Mouse (Mus musculus) stomach, postnatal 0 days (tissue): ENCODE results near the gene Mogat2. TPM values are rescaled to one million over a fixed set of nuclear protein-coding genes. Genes with fewer than 3 reads are reported as not detected.

Experiments
- ATAC-seq: fragments of 200-750 bp; cut with Nextera tagmentation; 2 replicates; pipeline ENCODE4 v1.8.0; 2017; ENCODE audit not compliant: low FRiP score, low TSS enrichment
- DNase-seq: peaks from one replicate; pipeline ENCODE4 v3.0.0-alpha.2; 2016; ENCODE audit warnings: low spot score
- H3K27ac ChIP-seq: fragments of 300-500 bp; sonication (generic); replicated peaks from 2 replicates; pipeline ENCODE4 v1.5.1; 2014; ENCODE audit warnings: mild to moderate bottlenecking, control low read depth
- H3K27me3 ChIP-seq: fragments of 300-500 bp; sonication (generic); 2 replicates; pipeline ENCODE4 v1.6.1; 2014; ENCODE audit warnings: low read length; ENCODE audit not compliant: control insufficient read depth, insufficient read depth
- H3K36me3 ChIP-seq: fragments of 300-500 bp; sonication (generic); 2 replicates; pipeline ENCODE4 v1.6.1; 2014; ENCODE audit warnings: low read length, mixed read lengths; ENCODE audit not compliant: control insufficient read depth, insufficient read depth
- H3K4me1 ChIP-seq: fragments of 300-500 bp; sonication (generic); replicated peaks from 2 replicates; pipeline ENCODE4 v1.6.1; 2014; ENCODE audit warnings: antibody characterized with exemption; ENCODE audit not compliant: control insufficient read depth, insufficient read depth
- H3K4me2 ChIP-seq: fragments of 300-500 bp; sonication (generic); replicated peaks from 2 replicates; pipeline ENCODE4 v1.6.1; 2014; ENCODE audit warnings: low read depth, mild to moderate bottlenecking, control low read depth, moderate library complexity
- H3K4me3 ChIP-seq: fragments of 300-500 bp; sonication (generic); 2 replicates; pipeline ENCODE4 v1.5.1; 2014; ENCODE audit warnings: low read depth, low read length, control low read depth
- H3K9ac ChIP-seq: fragments of 300-500 bp; sonication (generic); 2 replicates; pipeline ENCODE4 v1.6.1; 2014; ENCODE audit warnings: mild to moderate bottlenecking, low read length, control low read depth, mixed read lengths
- H3K9me3 ChIP-seq: fragments of 300-500 bp; sonication (generic); 2 replicates; pipeline ENCODE4 v1.6.1; 2016; ENCODE audit warnings: low read length; ENCODE audit not compliant: control insufficient read depth
- CTCF ChIP-seq: IDR thresholded peaks from 2 replicates; pipeline ENCODE4 v1.5.1; 2016; ENCODE audit warnings: antibody characterized with exemption, low read depth, mild to moderate bottlenecking, moderate library complexity
- EP300 ChIP-seq: optimal IDR thresholded peaks from 2 replicates; pipeline ENCODE3; 2016; ENCODE audit warnings: antibody characterized with exemption
- WGBS: fragments of 180-500 bp; shearing (Covaris S2); extraction: QIAGEN DNeasy Blood & Tissue Kit; methylation state at CpG from one replicate; pipeline ENCODE4 v1.1.7; 2014; 5-methylcytosine and 5-hydroxymethylcytosine counted together
- polyA plus RNA-seq: library from polyadenylated mRNA; unstranded; fragments of >200 nt; fragmentation: Nextera tagmentation; extraction: Ambion mirVana; gene quantifications from 2 replicates; pipeline ENCODE4 v1.2.1, GENCODE M21; 2015

Mogat2 gene
- 8.7 and 9.4 TPM in 2 replicates for polyA plus RNA-seq

DNA sequence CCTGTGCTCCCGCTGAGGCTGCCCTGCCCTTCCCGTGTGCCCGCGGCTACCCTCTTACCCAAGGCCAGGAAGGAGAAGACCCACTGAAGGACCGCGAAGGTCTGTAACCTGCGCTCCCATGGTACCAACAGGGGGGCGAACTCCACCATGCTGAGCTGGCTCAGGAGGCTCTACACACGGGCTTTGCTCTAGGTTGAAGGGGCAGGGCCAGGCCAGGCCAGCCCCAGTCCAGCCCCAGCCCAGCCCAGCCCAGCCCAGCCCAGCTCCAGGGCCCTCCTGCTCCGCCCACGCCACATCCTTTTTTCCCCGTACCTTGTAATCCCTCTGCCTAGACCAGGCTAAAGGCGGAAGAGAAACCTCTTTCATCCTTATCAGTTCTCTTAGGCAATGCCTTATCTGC is at the start of gene Mogat2:
Gene Mogat2 (minus strand): TSS at position 203 of the 400 bp plus-strand sequence.
- H3K9me3 ChIP-seq = no peaks in the 10 kb centered on the region
- H3K36me3 ChIP-seq = no peaks in the 10 kb centered on the region
- H3K27ac ChIP-seq = no peak within 1 kb of the TSS
- peak; percentile 89 for DNase-seq
- H3K4me2 ChIP-seq = peak within 1 kb of the TSS; percentile 49
- WGBS = 8% methylated on average over 13 of the region's 13 CpGs
- H3K27me3 ChIP-seq = no peaks in the 10 kb centered on the region
- ATAC-seq = peak; percentile 95
- peaks cover 4% of the 10 kb centered on the region for H3K4me1 ChIP-seq
- TF ChIP-seq EP300 = no peak
- TF ChIP-seq CTCF = no peak
- peak within 1 kb of the TSS; percentile 43; the same call in 1 of the 2 replicates for H3K9ac ChIP-seq
- peak within 1 kb of the TSS; percentile 21 for H3K4me3 ChIP-seq

DNA sequence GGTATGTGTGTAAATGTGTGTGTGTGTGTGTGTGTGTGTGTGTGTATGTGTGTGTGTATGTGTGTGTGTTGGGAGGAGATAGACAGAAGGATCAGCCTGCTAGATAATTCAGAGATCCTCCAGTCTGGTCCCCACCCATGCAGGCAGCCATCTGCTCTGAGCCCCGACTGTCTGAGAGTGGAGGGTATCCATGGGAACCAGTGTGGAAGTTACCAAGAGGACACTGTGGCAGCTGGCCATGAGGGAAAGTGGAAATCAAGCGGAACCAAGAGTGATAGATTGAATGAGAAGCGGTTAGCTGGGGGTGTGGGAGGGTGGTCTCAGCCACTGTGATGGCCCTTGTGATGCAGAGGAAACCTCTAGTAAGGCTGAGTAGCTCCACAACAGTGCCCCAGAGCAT is 48.9 kb upstream of the Mogat2 start:
- H3K4me2 ChIP-seq = no peak overlapping the region
- H3K9me3 ChIP-seq = no peaks in the 10 kb centered on the region
- H3K4me1 ChIP-seq = 0 out of 2 replicates have a peak, but pooled peaks cover 2% of the 10 kb centered on the region
- H3K27me3 ChIP-seq = no peaks in the 10 kb centered on the region
- DNase-seq = no peak
- H3K4me3 ChIP-seq = no peak overlapping the region
- H3K9ac ChIP-seq = no peak overlapping the region
- TF ChIP-seq CTCF = no peak
- no peak for TF ChIP-seq EP300
- 52% methylated on average over 3 of the region's 3 CpGs for WGBS
- no peak for ATAC-seq
- no peak overlapping the region for H3K27ac ChIP-seq
- no peaks in the 10 kb centered on the region for H3K36me3 ChIP-seq

DNA sequence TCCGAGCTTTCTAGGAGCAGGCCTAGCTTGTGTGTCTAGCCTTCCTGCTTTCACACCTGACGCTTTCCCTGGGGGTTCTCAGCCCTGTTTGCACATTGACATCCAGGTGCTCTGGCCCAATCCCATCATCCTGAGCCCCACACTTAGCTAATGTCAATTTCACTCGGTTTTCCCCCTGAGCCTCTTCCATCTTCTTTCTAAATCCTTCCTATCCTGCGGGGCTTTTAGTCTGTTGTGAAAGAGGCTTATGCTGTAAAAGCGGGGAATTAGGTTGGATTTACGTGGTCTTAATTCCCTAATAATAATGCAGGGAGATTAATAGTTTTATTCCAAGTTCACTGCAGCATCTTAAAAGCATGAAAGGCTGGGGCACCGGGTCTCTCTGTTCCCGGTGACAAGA is 41.2 kb upstream of the Mogat2 start:
- H3K9me3 ChIP-seq = no peaks in the 10 kb centered on the region
- ATAC-seq = no peak
- H3K27me3 ChIP-seq = no peaks in the 10 kb centered on the region
- WGBS = 54% methylated on average over 8 of the region's 8 CpGs
- no peak for DNase-seq
- H3K36me3 ChIP-seq = no peaks in the 10 kb centered on the region
- H3K4me3 ChIP-seq = no peak overlapping the region
- no peak overlapping the region for H3K27ac ChIP-seq
- TF ChIP-seq EP300 = no peak
- no peak for TF ChIP-seq CTCF
- no peaks in the 10 kb centered on the region for H3K4me1 ChIP-seq
- no peak overlapping the region for H3K4me2 ChIP-seq
- H3K9ac ChIP-seq = no peak overlapping the region

GRCm38 (mm10) chr7:99278309-99278708 is 39.9 kb upstream of the Mogat2 start:
- no peaks in the 10 kb centered on the region for H3K4me1 ChIP-seq
- H3K36me3 ChIP-seq = no peaks in the 10 kb centered on the region
- TF ChIP-seq CTCF (no peak), EP300 (no peak)
- H3K27ac ChIP-seq = no peak overlapping the region
- H3K4me3 ChIP-seq = no peak overlapping the region
- ATAC-seq = no peak
- no peak overlapping the region for H3K9ac ChIP-seq
- no peaks in the 10 kb centered on the region for H3K27me3 ChIP-seq
- no peaks in the 10 kb centered on the region for H3K9me3 ChIP-seq
- 72% methylated on average over 8 of the region's 8 CpGs for WGBS
- DNase-seq = no peak
- no peak overlapping the region for H3K4me2 ChIP-seq

GRCm38 (mm10) chr7:99276679-99277078 is 38.3 kb upstream of the Mogat2 start:
- H3K9me3 ChIP-seq = no peaks in the 10 kb centered on the region
- no peak overlapping the region for H3K9ac ChIP-seq
- no peak overlapping the region for H3K4me3 ChIP-seq
- DNase-seq (no peak), ATAC-seq (peak; percentile 61)
- H3K36me3 ChIP-seq = no peaks in the 10 kb centered on the region
- no peaks in the 10 kb centered on the region for H3K4me1 ChIP-seq
- no peaks in the 10 kb centered on the region for H3K27me3 ChIP-seq
- H3K4me2 ChIP-seq = no peak overlapping the region
- 11% methylated on average over 1 of the region's 1 CpGs for WGBS
- TF ChIP-seq CTCF = no peak
- no peak for TF ChIP-seq EP300
- H3K27ac ChIP-seq = no peak overlapping the region

GRCm38 (mm10) chr7:99275131-99275530 is 36.7 kb upstream of the Mogat2 start:
- Histone ChIP-seq H3K4me2 (no peak overlapping the region), H3K36me3 (no peaks in the 10 kb centered on the region), H3K9me3 (no peaks in the 10 kb centered on the region), H3K27ac (no peak overlapping the region), H3K4me3 (no peak overlapping the region), H3K4me1 (no peaks in the 10 kb centered on the region), H3K9ac (no peak overlapping the region), H3K27me3 (no peaks in the 10 kb centered on the region)
- DNase-seq = no peak
- TF ChIP-seq CTCF (no peak), EP300 (no peak)
- WGBS = 73% methylated on average over 6 of the region's 6 CpGs
- ATAC-seq = no peak
